In genomic region chr7:63753274-63753751, GRCm38 (mm10) we compare ENCODE assay signal across 8 mouse cellular contexts.
DNase-seq lines count a peak whose midpoint lies in the region; ATAC-seq and TF ChIP-seq lines count a peak whose summit lies in the region.

No protein-coding gene starts in this region.

- dilution Hi-C loops in CH12.LX (cut with MboI; ENCODE audit: extremely low pct_ligation_motif_present, extremely low pct_unique_long_range_greater_than_20kb, low sequenced_read_pairs) = no loop called here

- no peak for TF ChIP-seq POLR2A in CH12.LX (IDR thresholded peaks at IDR 0.05; ENCODE audit: low read depth, low read length)
- no peak for TF ChIP-seq POLR2A in heart, adult 2 months (IDR thresholded peaks at IDR 0.05; ENCODE audit: insufficient read depth, low read depth, low read length)

- TF ChIP-seq RAD21 in CH12.LX (IDR thresholded peaks at IDR 0.05; ENCODE audit: low read depth, low read length) = peak; percentile 64

- H3K36me3 ChIP-seq in CH12.LX (replicated peaks in 1 of 2; ENCODE audit: control insufficient read depth in 1 of 2, insufficient read depth in 1 of 2, low read length in 1 of 2) = no peaks in the 10 kb centered on the region
- no peaks in the 10 kb centered on the region for H3K36me3 ChIP-seq in heart, adult 2 months (ENCODE audit: control insufficient read depth, insufficient read depth, low read length)
- no peaks in the 10 kb centered on the region for H3K36me3 ChIP-seq in kidney, postnatal 0 days (ENCODE audit: insufficient read depth, low read length)
- no peaks in the 10 kb centered on the region for H3K36me3 ChIP-seq in liver, embryonic 14.5 days (replicated peaks; ENCODE audit: control insufficient read depth, insufficient read depth, low read depth)
- H3K36me3 ChIP-seq in neural tube, embryonic 12.5 days = no peaks in the 10 kb centered on the region

- H3K4me1 ChIP-seq in CH12.LX (ENCODE audit: control insufficient read depth in 1 of 2, insufficient read depth in 2 of 2) = peaks cover 11 to 15% of the 10 kb centered on the region in 2 experiments
- H3K4me1 ChIP-seq in heart, adult 2 months (ENCODE audit: control insufficient read depth, insufficient read depth, low read length) = peaks cover 10% of the 10 kb centered on the region
- H3K4me1 ChIP-seq in kidney, postnatal 0 days (replicated peaks; ENCODE audit: insufficient read depth, low read length) = peaks cover 8% of the 10 kb centered on the region; the same call in 1 of the 2 replicates
- no peaks in the 10 kb centered on the region for H3K4me1 ChIP-seq in liver, embryonic 14.5 days (replicated peaks; ENCODE audit: control insufficient read depth in 2 of 2, insufficient read depth in 2 of 2, low read length in 1 of 2)
- H3K4me1 ChIP-seq in neural tube, embryonic 12.5 days = peaks cover 24% of the 10 kb centered on the region

- H3K27ac ChIP-seq in CH12.LX (ENCODE audit: insufficient read depth, low read depth) = no peak overlapping the region
- H3K27ac ChIP-seq in heart, adult 2 months = peak overlapping the region; percentile 9; the same call in 1 of the 2 replicates
- H3K27ac ChIP-seq in kidney, postnatal 0 days = no peak overlapping the region
- H3K27ac ChIP-seq in liver, embryonic 14.5 days = no peak overlapping the region
- no peak overlapping the region for H3K27ac ChIP-seq in neural tube, embryonic 12.5 days

- peaks cover 3% of the 10 kb centered on the region for H3K27me3 ChIP-seq in CH12.LX (replicated peaks)
- peaks cover 9% of the 10 kb centered on the region for H3K27me3 ChIP-seq in heart, adult 2 months (ENCODE audit: control insufficient read depth, insufficient read depth, low read length)
- peaks cover 42% of the 10 kb centered on the region for H3K27me3 ChIP-seq in kidney, postnatal 0 days (ENCODE audit: insufficient read depth, low read length)
- peaks cover 48% of the 10 kb centered on the region for H3K27me3 ChIP-seq in liver, embryonic 14.5 days (ENCODE audit: control insufficient read depth, insufficient read depth, low read length)
- H3K27me3 ChIP-seq in neural tube, embryonic 12.5 days (replicated peaks) = peaks cover 44% of the 10 kb centered on the region

- in situ Hi-C loops in CH12.LX (cut with MboI; ENCODE audit: low pct_ligation_motif_present, low pct_unique_long_range_greater_than_20kb, low sequenced_read_pairs) = loop anchor here (5.0 to 25.0 kb wide), 4 partner anchors 104 to 401 kb away; partner anchors contain the start of gene Trpm1

- peak overlapping the region; percentile 93 for H3K4me2 ChIP-seq in CH12.LX (ENCODE audit: insufficient read depth, low read depth, poor library complexity, severe bottlenecking)
- H3K4me2 ChIP-seq in kidney, postnatal 0 days (ENCODE audit: low read length) = no peak overlapping the region
- no peak overlapping the region for H3K4me2 ChIP-seq in liver, embryonic 14.5 days (ENCODE audit: low read depth)
- H3K4me2 ChIP-seq in neural tube, embryonic 12.5 days (replicated peaks) = no peak overlapping the region

- H3K9ac ChIP-seq in CH12.LX (ENCODE audit: insufficient read depth, low read depth) = peak overlapping the region; percentile 28; the same call in 1 of the 2 replicates
- no peak overlapping the region for H3K9ac ChIP-seq in heart, adult 2 months (ENCODE audit: low read depth, low read length)
- no peak overlapping the region for H3K9ac ChIP-seq in kidney, postnatal 0 days (ENCODE audit: low read depth, low read length)
- H3K9ac ChIP-seq in liver, embryonic 14.5 days (replicated peaks) = no peak overlapping the region
- H3K9ac ChIP-seq in neural tube, embryonic 12.5 days = no peak overlapping the region

- H3K4me3 ChIP-seq in CH12.LX (replicated peaks in 1 of 3; ENCODE audit: low read depth in 2 of 3, low read length in 2 of 3, poor library complexity in 1 of 3) = no peak overlapping the region
- H3K4me3 ChIP-seq in heart, adult 2 months = no peak overlapping the region
- no peak overlapping the region for H3K4me3 ChIP-seq in kidney, postnatal 0 days (replicated peaks; ENCODE audit: low read depth, low read length)
- no peak overlapping the region for H3K4me3 ChIP-seq in liver, embryonic 14.5 days (ENCODE audit: insufficient read depth in 1 of 2, low read depth in 2 of 2, low read length in 2 of 2)
- no peak overlapping the region for H3K4me3 ChIP-seq in neural tube, embryonic 12.5 days

- TF ChIP-seq CTCF in CH12.LX (conservative IDR thresholded peaks at IDR 0.05 in 1 of 2, IDR thresholded peaks at IDR 0.05 in 1 of 2; ENCODE audit: low read depth in 2 of 2, low read length in 2 of 2) = peak; percentile 30 to 71; a peak in 3 of 4 replicates
- TF ChIP-seq CTCF in heart, adult 2 months (IDR thresholded peaks at IDR 0.05) = peak; percentile 84
- peak; percentile 83 for TF ChIP-seq CTCF in kidney, postnatal 0 days (IDR thresholded peaks at IDR 0.05; ENCODE audit: low read depth)
- peak; percentile 50 for TF ChIP-seq CTCF in liver, embryonic 14.5 days (IDR thresholded peaks at IDR 0.05; ENCODE audit: low read depth)

- no peaks in the 10 kb centered on the region for H3K79me2 ChIP-seq in CH12.LX (replicated peaks; ENCODE audit: control insufficient read depth, extremely low read depth, insufficient read depth, poor library complexity, severe bottlenecking)
- no peaks in the 10 kb centered on the region for H3K79me2 ChIP-seq in heart, adult 2 months (replicated peaks; ENCODE audit: control insufficient read depth, insufficient read depth, low read length)

- peak; percentile 30; the same call in 1 of the 2 replicates for ATAC-seq in kidney, postnatal 0 days (replicated peaks; ENCODE audit: low FRiP score, low read depth)
- no peak for ATAC-seq in liver, embryonic 14.5 days (ENCODE audit: insufficient read depth)
- peak; percentile 21; the same call in 1 of the 2 replicates for ATAC-seq in neural tube, embryonic 12.5 days (ENCODE audit: low FRiP score, low read depth)

- intact Hi-C loops in heart, adult 2 months (cut with DNase I) = loop anchor here (1.0 to 5.0 kb wide), 6 partner anchors 101 to 403 kb away; no protein-coding TSS in a partner anchor

- H3K9me3 ChIP-seq in CH12.LX (replicated peaks; ENCODE audit: low read length) = peaks cover 9% of the 10 kb centered on the region
- no peaks in the 10 kb centered on the region for H3K9me3 ChIP-seq in kidney, postnatal 0 days (replicated peaks; ENCODE audit: low read length)
- H3K9me3 ChIP-seq in liver, embryonic 14.5 days (ENCODE audit: control insufficient read depth, low read length) = no peaks in the 10 kb centered on the region
- no peaks in the 10 kb centered on the region for H3K9me3 ChIP-seq in neural tube, embryonic 12.5 days

- WGBS in heart, adult 2 months = 18% methylated on average over 6 of the region's 6 CpGs
- 13% methylated on average over 6 of the region's 6 CpGs for WGBS in kidney, postnatal 0 days
- 13% methylated on average over 6 of the region's 6 CpGs for WGBS in liver, embryonic 14.5 days (ENCODE audit: insufficient replicate concordance)
- 21% methylated on average over 6 of the region's 6 CpGs for WGBS in neural tube, embryonic 12.5 days

- DNase-seq in A20 (ENCODE audit: low read depth, low spot score) (peak; percentile 43), CH12.LX (ENCODE audit: extremely low read depth) (peak; percentile 53)
- DNase-seq in cerebellum, adult 9-11 months = peak; percentile 82
- DNase-seq in heart, adult 2 months = peak; percentile 38 to 53
- DNase-seq in kidney, postnatal 0 days (ENCODE audit: low spot score) = peak; percentile 83
- DNase-seq in liver, embryonic 14.5 days (ENCODE audit: low read depth in 3 of 3, low spot score in 3 of 3) = peak; percentile 4 to 23 (median 14)
- DNase-seq in testis, postnatal 14 days (ENCODE audit: low spot score) = no peak

- no peak for TF ChIP-seq EP300 in CH12.LX (IDR thresholded peaks at IDR 0.05; ENCODE audit: low read length)
- 0 out of 2 replicates have a peak, but pooled peaks have one; percentile 21 for TF ChIP-seq EP300 in heart, adult 2 months (IDR thresholded peaks at IDR 0.05; ENCODE audit: insufficient read depth, low read depth, low read length)
- TF ChIP-seq EP300 in liver, embryonic 14.5 days (IDR thresholded peaks at IDR 0.05; ENCODE audit: low read depth) = no peak

TF ChIP-seq in CH12.LX, 34 proteins besides CTCF, POLR2A, EP300 and RAD21:
- no peak for TF ChIP-seq ETS1 (conservative IDR thresholded peaks at IDR 0.05; ENCODE audit: low read depth, low read length)
- peak; percentile 44 for TF ChIP-seq SMC3 (IDR thresholded peaks at IDR 0.05; ENCODE audit: low read depth, low read length)
- TF ChIP-seq CHD2 (IDR thresholded peaks at IDR 0.05; ENCODE audit: low read length) = peak; percentile 78
- TF ChIP-seq POLR2AphosphoS2 (IDR thresholded peaks at IDR 0.05; ENCODE audit: low read depth, low read length) = no peak
- peak; percentile 41; the same call in 1 of the 2 replicates for TF ChIP-seq IRF4 (IDR thresholded peaks at IDR 0.05; ENCODE audit: low read depth, low read length)
- no peak for TF ChIP-seq MEF2A (IDR thresholded peaks at IDR 0.05; ENCODE audit: borderline replicate concordance, low read depth, low read length)
- TF ChIP-seq MAZ (IDR thresholded peaks at IDR 0.05; ENCODE audit: low read depth, low read length) = peak; percentile 38; the same call in 1 of the 2 replicates
TF ChIP-seq in CH12.LX: peak in this region for 4.
